Mouse (Mus musculus): ENCODE data around the gene Thsd1.
A peak's percentile ranks its signal among the peaks of the same experiment; 100 is the strongest.
"Not testable (repeated sequence)": the region's sequence is repeated elsewhere in the genome, so short reads cannot be mapped to it uniquely, and the experiment has no call there.

The Thsd1 gene

DNA sequence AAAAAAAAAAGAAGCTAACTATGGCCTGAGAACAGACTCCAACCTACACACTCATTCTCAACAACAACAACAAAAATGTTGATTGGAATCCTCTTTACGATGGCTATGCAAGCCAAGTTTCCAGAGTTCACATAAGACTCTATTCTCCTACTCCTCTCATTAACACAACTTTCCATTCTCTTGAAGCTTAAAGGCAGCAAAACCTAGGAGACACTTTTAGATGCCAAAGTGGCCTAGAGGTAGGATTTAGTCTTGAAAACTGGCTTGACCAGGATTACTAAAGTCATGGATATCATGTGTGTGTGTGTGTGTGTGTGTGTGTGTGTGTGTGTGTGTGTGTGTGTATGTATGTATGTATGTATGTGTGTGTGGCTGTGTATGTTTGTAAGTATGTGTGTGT is 38.1 kb downstream of the Thsd1 start:
- no peak for DNase-seq

DNA sequence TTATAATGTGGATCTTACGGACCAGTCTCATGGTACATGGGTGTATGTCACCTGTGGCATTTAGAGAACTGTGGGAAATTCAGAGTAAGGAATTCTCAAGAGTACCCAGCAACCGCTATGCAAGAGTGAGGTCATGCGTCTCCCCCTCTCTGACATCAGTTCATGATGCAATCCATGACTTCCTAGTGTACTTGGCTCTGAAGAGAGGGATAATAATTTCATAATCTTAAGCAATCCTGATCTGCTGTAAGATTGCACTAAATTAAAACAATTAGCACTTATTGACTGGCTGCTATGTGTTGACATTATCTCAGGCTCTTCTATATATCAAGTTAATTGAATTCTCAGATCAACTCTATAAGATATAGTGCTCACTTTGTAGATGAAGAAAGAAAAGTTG is 39.7 kb downstream of the Thsd1 start:
- no peak for DNase-seq

DNA sequence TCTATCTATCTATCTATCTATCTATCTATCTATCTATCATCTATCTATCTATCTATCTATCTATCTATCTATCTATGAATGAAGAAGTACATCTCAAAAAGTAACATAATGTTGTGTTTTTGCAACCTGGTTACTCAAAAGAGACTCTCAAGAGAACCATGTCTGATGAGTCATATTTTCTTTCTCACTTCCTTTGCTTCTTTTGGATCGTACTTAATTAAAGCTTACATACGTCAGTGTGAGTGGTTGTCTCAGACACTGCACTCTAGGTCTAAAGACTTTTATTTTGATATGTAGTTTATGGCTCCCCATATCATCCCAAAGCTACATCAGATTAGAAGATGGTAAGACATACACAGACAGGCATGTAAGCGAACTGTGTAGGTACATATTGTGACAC is 46.0 kb downstream of the Thsd1 start:
- no peak for DNase-seq

DNA sequence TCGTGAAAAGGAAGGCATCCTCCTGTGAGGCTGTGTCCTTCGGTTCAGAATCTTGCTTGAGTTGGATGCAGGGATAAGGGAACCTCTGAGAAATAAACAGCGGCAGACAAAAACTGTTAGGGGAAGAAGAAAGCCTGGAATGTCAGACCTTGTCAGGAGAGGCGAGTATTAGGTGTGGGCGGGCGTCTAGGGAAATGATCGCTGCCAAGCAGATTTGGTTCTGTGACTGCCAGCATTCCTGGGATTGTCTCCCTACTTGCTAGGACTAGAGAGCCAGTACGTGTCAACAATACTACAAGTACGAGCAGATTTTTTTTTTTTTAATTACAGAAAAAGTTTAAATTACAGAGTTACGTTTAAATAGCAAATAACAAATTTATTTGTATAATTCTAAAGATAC is 47.5 kb downstream of the Thsd1 start:
- DNase-seq = no peak

DNA sequence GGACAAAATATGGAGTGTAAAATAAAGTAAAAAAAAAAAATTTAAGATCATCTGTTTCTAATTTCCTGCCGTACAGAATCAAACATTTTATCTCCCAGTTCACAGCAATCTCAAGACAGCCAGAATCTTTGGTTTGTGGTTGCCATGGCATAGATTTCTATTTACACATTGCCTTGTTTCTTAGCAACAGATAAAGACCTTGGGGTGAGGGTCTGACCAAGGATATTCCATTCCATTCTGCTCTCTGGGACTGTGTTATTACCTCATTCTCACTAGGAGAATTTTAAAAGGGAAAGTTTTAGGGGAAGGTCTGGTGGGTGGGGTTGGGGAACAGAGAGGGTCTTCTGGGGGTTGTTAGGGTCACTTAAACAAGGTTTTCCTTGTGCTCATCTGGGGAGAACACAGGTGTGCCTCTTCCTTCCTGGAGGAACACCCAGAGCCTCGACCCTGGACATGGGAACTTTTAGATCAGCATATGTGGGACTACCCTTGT is 55.9 kb downstream of the Thsd1 start, which contains the start of gene Tpte:
Gene Tpte, plus strand, starts transcription at position 443 of the 493 bp plus-strand sequence.
- no peak for DNase-seq

DNA sequence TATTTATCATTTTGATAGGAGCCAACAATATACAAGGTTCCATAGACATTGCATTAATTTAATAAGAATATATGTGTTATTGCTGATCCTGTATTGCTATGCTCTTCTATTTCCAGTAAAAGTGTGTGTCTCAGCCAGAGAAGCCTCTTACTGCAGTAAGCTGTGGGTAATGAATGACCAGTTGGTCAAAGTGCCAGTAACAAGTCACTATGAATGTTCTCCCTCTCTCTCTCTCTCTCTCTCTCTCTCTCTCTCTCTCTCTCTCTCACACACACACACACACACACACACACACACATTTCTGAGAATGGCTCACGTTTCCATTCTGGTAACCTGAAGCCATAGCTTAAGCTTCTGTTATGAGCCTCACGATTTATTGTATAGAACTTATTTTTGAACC is 75.2 kb downstream of the Thsd1 start:
- peak; percentile 24 for DNase-seq

DNA sequence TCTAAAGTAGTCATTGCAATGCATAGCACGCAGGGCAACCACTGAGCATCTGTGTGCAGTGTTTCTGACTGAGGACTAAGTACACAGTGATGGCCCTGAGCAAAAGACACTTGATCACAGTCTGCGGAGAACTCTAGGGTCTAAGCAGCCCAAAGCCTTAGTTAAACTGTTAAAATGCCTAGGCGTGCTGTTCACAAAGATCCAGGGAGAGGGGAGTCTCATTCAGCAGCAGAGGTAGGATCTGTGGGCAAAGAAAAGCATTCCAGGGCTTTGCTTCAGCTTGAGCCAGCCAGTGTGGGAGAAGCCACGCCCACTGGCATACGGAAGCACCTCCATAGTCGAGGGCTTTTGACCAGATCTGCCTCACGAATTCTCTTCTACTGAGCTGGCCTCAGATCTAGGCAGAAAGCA is 75.8 kb downstream of the Thsd1 start:
- DNase-seq = peak; percentile 51

DNA sequence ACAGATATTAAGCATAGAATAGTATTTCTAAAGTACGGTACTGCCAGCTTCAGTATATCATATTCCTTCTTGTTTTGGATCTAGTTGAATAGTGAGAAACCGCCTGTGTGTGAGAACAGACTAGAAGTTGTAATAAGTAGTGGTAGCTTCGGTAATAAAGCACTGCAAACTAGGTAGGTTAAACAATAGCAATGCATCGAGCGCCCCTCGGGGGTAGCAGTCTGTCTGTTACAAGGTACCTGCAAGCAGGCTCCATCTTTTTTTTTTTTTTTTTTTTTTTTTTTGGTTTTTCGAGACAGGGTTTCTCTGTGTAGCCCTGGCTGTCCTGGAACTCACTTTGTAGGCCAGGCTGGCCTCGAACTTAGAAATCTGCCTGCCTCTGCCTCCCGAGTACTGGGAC is 76.9 kb downstream of the Thsd1 start:
- DNase-seq = not testable (repeated sequence)

DNA sequence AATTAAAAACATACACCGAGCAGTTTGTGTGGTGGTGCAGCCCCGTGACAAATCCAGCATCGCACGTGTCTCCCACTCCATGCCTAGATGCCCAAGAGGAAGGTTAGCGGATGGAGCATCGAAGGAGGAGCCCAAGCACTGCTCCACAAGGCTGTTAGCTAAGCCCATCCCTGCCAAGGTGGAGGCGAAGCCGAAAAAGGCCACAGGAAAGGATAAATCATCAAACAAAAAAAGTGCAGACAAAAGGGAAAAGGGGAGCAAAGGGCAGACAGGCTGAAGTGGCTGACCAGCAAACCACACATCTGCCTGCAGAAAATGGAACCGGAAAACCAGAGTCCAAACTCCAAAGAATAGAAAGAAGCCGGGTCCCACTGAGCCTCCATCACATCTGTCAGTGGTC is 79.9 kb downstream of the Thsd1 start:
- DNase-seq = peak; percentile 78

Measured in kidney, adult 11 months (tissue).